Mouse (Mus musculus) liver, postnatal 0 days (tissue): ENCODE measurements around the gene Foxp4.

Experiments used
- CTCF ChIP-seq: sonication (generic); IDR thresholded peaks from 2 replicates; pipeline ENCODE4 v1.5.1; 2016; ENCODE audit warnings: antibody characterized with exemption, low read depth
- EP300 ChIP-seq: IDR thresholded peaks from 2 replicates; pipeline ENCODE4 v1.6.1; 2016; ENCODE audit warnings: antibody characterized with exemption, low read depth, mild to moderate bottlenecking

DNA sequence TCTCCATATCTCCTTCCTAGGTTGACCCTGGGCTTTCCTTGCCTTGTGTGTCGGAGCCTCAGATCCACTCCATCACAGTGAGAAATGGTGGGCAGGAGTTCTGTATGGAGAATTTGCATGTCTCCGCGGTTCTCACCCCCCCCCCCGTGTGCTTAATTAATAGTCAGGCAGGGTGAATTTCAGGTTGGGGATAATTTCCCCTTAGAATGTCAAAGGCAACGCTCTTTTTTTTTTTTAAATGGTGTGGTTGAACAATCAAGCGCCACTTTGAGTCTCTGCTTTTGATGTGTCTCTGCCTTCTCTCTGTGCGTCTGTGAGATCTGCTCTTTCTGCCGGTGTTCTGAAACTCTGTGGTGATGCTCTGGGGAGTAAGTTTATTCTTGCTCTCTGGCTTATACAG lies 69.5 kb downstream of the Foxp4 start:
- no peak for TF ChIP-seq CTCF
- no peak for TF ChIP-seq EP300
